Mouse (Mus musculus): ENCODE measurements around the gene Cers6.

DNA sequence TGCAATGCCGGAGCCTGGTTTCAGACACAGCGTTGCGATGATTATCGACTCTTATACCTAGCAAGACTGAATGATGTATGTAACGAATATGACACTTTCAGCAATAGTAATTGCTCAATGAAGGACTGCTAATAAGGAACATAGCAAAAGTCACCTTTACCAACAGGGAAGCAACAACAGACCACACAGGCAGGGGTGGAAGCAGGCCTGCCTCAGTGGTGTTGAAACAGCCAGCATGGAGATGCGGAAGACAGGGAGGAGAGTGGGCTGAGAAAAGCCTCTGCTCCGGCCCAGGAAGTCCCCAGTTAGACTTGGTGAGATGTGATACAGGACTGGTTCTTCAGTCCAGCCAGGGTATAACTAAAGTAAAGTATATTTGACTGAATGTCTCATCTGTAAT, 237.9 kb downstream of the Cers6 start:
- TF ChIP-seq TAL1 (IDR thresholded peaks at IDR 0.05; ENCODE audit: low read length) (no peak), GATA1 (IDR thresholded peaks at IDR 0.05; ENCODE audit: low read length) (no peak)
